Mouse (Mus musculus) cerebellum, adult 11 months (tissue): ENCODE measurements around the gene Cdkl1.

Source experiments
- DNase-seq: peaks from one replicate; pipeline ENCODE4 v3.0.0; 2022

Cdkl1 gene

GRCm38 (mm10) chr12:69783247-69784025 is 7.6 kb downstream of the Cdkl1 start:
- no peak for DNase-seq

- DNase-seq = no peak
These were observed 9.0 kb downstream of the Cdkl1 start for GRCm38 (mm10) chr12:69781935-69782650.

- DNase-seq = no peak
These were observed 9.6 kb downstream of the Cdkl1 start for GRCm38 (mm10) chr12:69781480-69781879.

- no peak for DNase-seq
These were observed 13.1 kb downstream of the Cdkl1 start for GRCm38 (mm10) chr12:69777957-69778356.

GRCm38 (mm10) chr12:69777341-69777730 is 13.7 kb downstream of the Cdkl1 start:
- no peak for DNase-seq

GRCm38 (mm10) chr12:69776607-69777340 is 14.3 kb downstream of the Cdkl1 start:
- DNase-seq = no peak

- no peak for DNase-seq
These were observed 22.2 kb downstream of the Cdkl1 start for GRCm38 (mm10) chr12:69768841-69769240.

- no peak for DNase-seq
These were observed 23.4 kb downstream of the Cdkl1 start for GRCm38 (mm10) chr12:69767476-69768258.

GRCm38 (mm10) chr12:69766185-69766904 is 24.7 kb downstream of the Cdkl1 start:
- DNase-seq = no peak

GRCm38 (mm10) chr12:69765543-69765942 is 25.5 kb downstream of the Cdkl1 start:
- DNase-seq = no peak

GRCm38 (mm10) chr12:69761603-69762002 is 29.5 kb downstream of the Cdkl1 start:
- DNase-seq = no peak

- DNase-seq = no peak
These were observed 30.2 kb downstream of the Cdkl1 start for GRCm38 (mm10) chr12:69760743-69761406.

GRCm38 (mm10) chr12:69760014-69760413 is 31.1 kb downstream of the Cdkl1 start:
- DNase-seq = no peak

GRCm38 (mm10) chr12:69759267-69759885 is 31.7 kb downstream of the Cdkl1 start:
- no peak for DNase-seq

GRCm38 (mm10) chr12:69758221-69759185 is 32.6 kb downstream of the Cdkl1 start:
- peak; percentile 28 for DNase-seq

GRCm38 (mm10) chr12:69757418-69758141 is 33.5 kb downstream of the Cdkl1 start:
- peak; percentile 87 for DNase-seq

- no peak for DNase-seq
These were observed 35.1 kb downstream of the Cdkl1 start for GRCm38 (mm10) chr12:69756015-69756414.

GRCm38 (mm10) chr12:69753936-69754335 is 37.1 kb downstream of the Cdkl1 start:
- no peak for DNase-seq

GRCm38 (mm10) chr12:69751864-69752341 is 39.2 kb downstream of the Cdkl1 start:
- no peak for DNase-seq
